Mouse (Mus musculus): ENCODE measurements at regions not wholly inside any gene's neighbourhood (a gene's known extent, or its start where the extent isn't known, plus 50 kb on each side); places are given as distances from the start of the nearest gene placed in this dataset.

- no peak for DNase-seq (ENCODE audit: low spot score in 2 of 2)
These were observed 644.2 kb downstream of the Tbc1d22a start for GRCm38 (mm10) chr15:86858356-86858906.

GRCm38 (mm10) chr15:86875721-86876309 lies 661.6 kb downstream of the Tbc1d22a start:
- intact Hi-C loops (cut with DNase I), result no loop called here
- no peak for DNase-seq (ENCODE audit: low spot score in 2 of 2)

More at GRCm38 (mm10) chr15:86858356-86858906, 644.2 kb downstream of the Tbc1d22a start:
- intact Hi-C loops (cut with DNase I), result no loop called here

- intact Hi-C loops (cut with DNase I), result no loop called here
These were observed 647.1 kb upstream of the Fam19a5 start for GRCm38 (mm10) chr15:86896974-86897373.

GRCm38 (mm10) chr15:86899961-86900360 lies 644.1 kb upstream of the Fam19a5 start:
- intact Hi-C loops (cut with DNase I), result no loop called here
- peak in 1 of 2 experiments; percentile 58 for DNase-seq (ENCODE audit: low spot score in 2 of 2)

More at GRCm38 (mm10) chr15:86896974-86897373, 647.1 kb upstream of the Fam19a5 start:
- no peak for DNase-seq (ENCODE audit: low spot score in 2 of 2)

GRCm38 (mm10) chr15:86903006-86903405 lies 641.1 kb upstream of the Fam19a5 start:
- intact Hi-C loops (cut with DNase I), result no loop called here

GRCm38 (mm10) chr15:86913276-86913675 lies 630.8 kb upstream of the Fam19a5 start:
- DNase-seq (ENCODE audit: low spot score in 2 of 2), result no peak
- intact Hi-C loops (cut with DNase I), result no loop called here

More at GRCm38 (mm10) chr15:86903006-86903405, 641.1 kb upstream of the Fam19a5 start:
- DNase-seq (ENCODE audit: low spot score in 2 of 2), result no peak

GRCm38 (mm10) chr15:86917891-86918290 lies 626.2 kb upstream of the Fam19a5 start:
- intact Hi-C loops (cut with DNase I), result no loop called here
- DNase-seq (ENCODE audit: low spot score in 2 of 2), result no peak

GRCm38 (mm10) chr15:86919704-86920103 lies 624.4 kb upstream of the Fam19a5 start:
- DNase-seq (ENCODE audit: low spot score in 2 of 2), result no peak
- intact Hi-C loops (cut with DNase I), result loop anchor here (10.0 kb wide), 1 partner anchor 665 kb away; no protein-coding TSS in a partner anchor

GRCm38 (mm10) chr15:86920185-86920584 lies 623.9 kb upstream of the Fam19a5 start:
- intact Hi-C loops (cut with DNase I), result loop anchor here (10.0 kb wide), 1 partner anchor 665 kb away; no protein-coding TSS in a partner anchor

GRCm38 (mm10) chr15:86921401-86921800 lies 622.7 kb upstream of the Fam19a5 start:
- DNase-seq (ENCODE audit: low spot score in 2 of 2), result no peak
- intact Hi-C loops (cut with DNase I), result loop anchor here (10.0 kb wide), 1 partner anchor 667 kb away; no protein-coding TSS in a partner anchor

More at GRCm38 (mm10) chr15:86920185-86920584, 623.9 kb upstream of the Fam19a5 start:
- DNase-seq (ENCODE audit: low spot score in 2 of 2), result no peak

- DNase-seq (ENCODE audit: low spot score in 2 of 2), result no peak
- intact Hi-C loops (cut with DNase I), result loop anchor here (10.0 kb wide), 1 partner anchor 670 kb away; no protein-coding TSS in a partner anchor
These were observed 618.9 kb upstream of the Fam19a5 start for GRCm38 (mm10) chr15:86925081-86925749.

GRCm38 (mm10) chr15:86932345-86933075 lies 611.6 kb upstream of the Fam19a5 start:
- intact Hi-C loops (cut with DNase I), result no loop called here
- DNase-seq (ENCODE audit: low spot score in 2 of 2), result no peak

- DNase-seq (ENCODE audit: low spot score in 2 of 2), result no peak
- intact Hi-C loops (cut with DNase I), result no loop called here
These were observed 606.7 kb upstream of the Fam19a5 start for GRCm38 (mm10) chr15:86937364-86937763.

- no peak for DNase-seq (ENCODE audit: low spot score in 2 of 2)
- intact Hi-C loops (cut with DNase I), result no loop called here
These were observed 599.6 kb upstream of the Fam19a5 start for GRCm38 (mm10) chr15:86944529-86944928.

- no peak for DNase-seq (ENCODE audit: low spot score in 2 of 2)
- intact Hi-C loops (cut with DNase I), result no loop called here
These were observed 591.5 kb upstream of the Fam19a5 start for GRCm38 (mm10) chr15:86952593-86952992.

GRCm38 (mm10) chr15:86957872-86958271 lies 586.2 kb upstream of the Fam19a5 start:
- peak in 1 of 2 experiments; percentile 28 for DNase-seq (ENCODE audit: low spot score in 2 of 2)
- intact Hi-C loops (cut with DNase I), result no loop called here

- no peak for DNase-seq (ENCODE audit: low spot score in 2 of 2)
- intact Hi-C loops (cut with DNase I), result no loop called here
These were observed 581.2 kb upstream of the Fam19a5 start for GRCm38 (mm10) chr15:86962921-86963320.

GRCm38 (mm10) chr15:86963486-86963885 lies 580.6 kb upstream of the Fam19a5 start:
- intact Hi-C loops (cut with DNase I), result no loop called here
- DNase-seq (ENCODE audit: low spot score in 2 of 2), result peak; percentile 20 to 27

GRCm38 (mm10) chr15:86971436-86971835 lies 572.7 kb upstream of the Fam19a5 start:
- DNase-seq (ENCODE audit: low spot score in 2 of 2), result no peak
- intact Hi-C loops (cut with DNase I), result no loop called here

- DNase-seq (ENCODE audit: low spot score in 2 of 2), result no peak
- intact Hi-C loops (cut with DNase I), result no loop called here
These were observed 547.9 kb upstream of the Fam19a5 start for GRCm38 (mm10) chr15:86996196-86996595.

Data from left cerebral cortex, postnatal 25 days (tissue).